Mouse (Mus musculus) megakaryocyte-erythroid progenitor cell, adult 5-6 weeks (primary cell): ENCODE measurements around the gene Scn2b. TPM values are rescaled to one million over a fixed set of nuclear protein-coding genes. Genes with fewer than 3 reads are reported as not detected.
A peak's percentile ranks its signal among the peaks of the same experiment; 100 is the strongest.

ENCODE experiments used
- ATAC-seq: replicated peaks from 2 replicates; pipeline ENCODE4 v1.8.0; 2016; ENCODE audit warnings: mild to moderate bottlenecking, inconsistent platforms; ENCODE audit not compliant: severe bottlenecking, poor library complexity, low FRiP score, low TSS enrichment
- total RNA-seq, 2 experiments: library from RNA; stranded (forward) in 1 of 2; stranded (reverse) in 1 of 2; fragments of 200-1000, 215-1000 nt in 1 of 2; fragments of >200 nt in 1 of 2; fragmentation: Nextera tagmentation in 1 of 2; gene quantifications; 2 replicates each; pipeline ENCODE4 v1.2.3; 2014 to 2017

Scn2b gene
- total RNA-seq, 2 experiments from 2014 or later: not detected

DNA sequence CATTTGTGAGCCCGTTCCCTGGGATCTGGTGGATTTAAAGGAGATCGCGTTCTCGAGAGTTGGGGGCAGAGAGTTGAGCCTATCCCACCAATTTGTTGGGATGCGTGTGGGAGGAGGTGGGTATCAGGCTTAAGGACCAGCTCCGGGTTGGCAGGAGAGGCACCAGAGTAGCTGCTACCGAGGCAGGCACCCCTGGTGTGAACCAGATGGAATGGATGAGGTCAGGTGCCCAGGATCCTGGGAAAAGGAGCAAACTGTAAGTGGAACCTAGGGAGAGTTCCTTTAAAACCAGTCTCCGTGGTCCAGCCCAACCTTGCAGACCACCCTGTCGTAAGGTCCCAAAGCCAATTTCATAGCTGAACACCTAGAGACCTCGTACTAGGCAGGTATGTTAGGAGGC, 970 bp downstream of the Scn2b start:
- ATAC-seq: no peak

DNA sequence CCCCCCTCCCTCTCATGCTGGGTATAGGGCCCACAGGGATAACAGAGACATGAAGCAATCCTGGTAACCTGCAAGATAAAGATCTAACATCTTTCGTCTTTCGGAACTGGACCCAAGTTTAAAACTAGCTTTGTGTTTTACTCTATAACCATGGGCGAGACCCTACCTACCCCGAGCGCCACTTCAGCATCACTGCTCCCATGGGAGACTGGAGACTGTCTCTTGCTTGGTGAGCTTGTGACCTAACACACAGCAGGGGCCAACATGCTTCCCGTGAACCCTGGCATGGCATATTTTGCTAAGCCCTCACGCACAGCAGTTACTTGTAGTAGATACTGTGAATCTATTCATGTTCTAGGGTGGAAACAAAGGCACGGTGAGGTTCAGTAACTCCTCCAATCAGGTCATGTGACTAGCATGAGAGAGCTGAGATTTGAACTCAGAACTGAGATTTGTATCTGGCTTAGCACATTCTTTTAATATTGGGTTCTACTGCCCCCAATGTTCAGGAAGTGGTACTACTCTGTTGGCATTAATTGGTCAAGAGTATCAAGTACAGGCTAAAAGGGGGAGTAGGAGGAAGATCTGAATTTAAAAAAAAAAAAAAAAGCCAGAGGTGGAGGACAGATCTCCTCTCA, 1.9 kb downstream of the Scn2b start:
- ATAC-seq: no peak

DNA sequence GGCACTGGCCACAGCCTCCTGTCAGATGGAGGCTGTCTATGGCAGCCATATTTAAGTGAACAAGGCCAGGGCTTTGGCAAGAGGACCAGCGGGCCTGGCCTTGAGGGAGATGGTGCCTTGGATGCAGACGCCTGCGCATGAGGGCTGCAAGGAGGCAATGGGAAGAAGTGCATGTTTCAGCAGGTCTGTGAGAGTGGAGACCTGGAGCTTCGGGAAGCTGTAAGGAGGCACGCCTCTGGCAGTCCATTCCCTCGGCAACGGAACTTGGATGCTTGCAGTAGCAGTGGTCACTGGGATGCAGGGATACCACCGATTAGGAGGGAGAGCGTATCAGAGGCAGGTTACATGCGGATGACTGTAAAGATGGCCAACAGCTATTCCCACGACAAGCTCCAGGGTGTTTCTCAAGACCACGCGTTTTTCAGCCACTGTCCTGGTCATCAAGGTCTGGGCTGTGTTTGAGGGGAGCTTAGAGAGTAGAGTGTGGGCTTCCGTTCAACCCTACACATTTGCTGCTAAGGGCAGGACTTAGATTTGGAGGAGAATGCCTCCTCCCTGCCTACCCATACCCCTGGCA, 2.5 kb downstream of the Scn2b start:
- no peak for ATAC-seq

DNA sequence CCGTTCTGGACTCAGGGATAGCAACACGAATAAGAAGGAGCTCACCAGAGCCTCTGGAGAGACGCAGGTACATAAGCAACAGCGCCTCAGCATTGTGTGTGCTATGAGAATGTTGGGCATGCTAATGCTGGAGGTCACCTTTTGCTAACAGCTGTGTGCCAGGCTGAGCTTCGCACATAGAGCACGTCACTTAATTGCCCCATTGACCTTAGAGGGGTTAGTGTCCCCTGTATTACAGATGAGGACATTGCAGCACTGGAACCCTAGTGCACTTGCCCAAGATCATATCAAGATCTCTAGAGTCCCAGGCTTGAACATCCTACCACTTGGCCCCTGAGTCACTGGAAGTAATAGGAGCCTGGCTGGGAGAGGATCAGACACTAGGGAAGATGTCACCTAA, 3.0 kb downstream of the Scn2b start:
- no peak for ATAC-seq

DNA sequence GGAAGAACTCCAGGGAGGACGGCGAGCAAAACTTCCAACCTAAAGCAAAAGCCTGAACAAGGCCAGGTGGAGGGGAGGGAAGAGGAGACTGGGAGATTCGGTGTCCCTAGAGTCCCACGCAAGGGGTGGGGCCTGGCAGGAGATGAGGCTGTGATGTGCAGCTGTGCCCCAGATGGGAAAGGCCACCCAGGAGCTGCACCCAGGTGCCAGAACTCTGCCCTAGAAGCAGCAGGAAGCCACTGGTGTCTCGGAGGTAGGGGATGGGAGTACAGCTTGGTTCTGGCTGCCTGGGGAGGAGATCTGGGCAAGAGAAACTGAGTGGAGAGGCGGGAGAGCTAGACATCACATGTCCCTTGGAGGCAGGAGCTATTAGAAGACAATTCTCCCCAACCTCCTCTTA, 3.4 kb downstream of the Scn2b start:
- ATAC-seq: no peak

DNA sequence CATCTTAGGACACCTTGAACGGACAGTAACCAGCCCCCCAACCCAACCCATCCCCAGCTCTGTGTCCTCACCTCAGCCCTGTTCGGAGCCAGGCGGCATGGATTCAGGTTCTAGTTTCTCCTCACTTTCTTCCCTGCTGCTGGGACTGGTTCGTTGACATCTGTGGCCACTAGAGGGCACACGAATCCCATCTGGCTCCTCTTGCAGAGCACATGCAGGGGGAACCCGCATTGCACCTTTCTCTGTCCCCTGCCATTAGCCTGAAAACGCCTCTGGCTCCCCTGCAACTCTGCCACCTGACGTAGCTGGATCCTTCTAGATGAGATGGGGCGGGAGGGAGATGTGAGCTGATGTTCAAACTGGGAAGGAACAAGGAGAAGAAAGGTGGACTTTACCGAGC, 4.2 kb downstream of the Scn2b start:
- peak; percentile 74 for ATAC-seq

DNA sequence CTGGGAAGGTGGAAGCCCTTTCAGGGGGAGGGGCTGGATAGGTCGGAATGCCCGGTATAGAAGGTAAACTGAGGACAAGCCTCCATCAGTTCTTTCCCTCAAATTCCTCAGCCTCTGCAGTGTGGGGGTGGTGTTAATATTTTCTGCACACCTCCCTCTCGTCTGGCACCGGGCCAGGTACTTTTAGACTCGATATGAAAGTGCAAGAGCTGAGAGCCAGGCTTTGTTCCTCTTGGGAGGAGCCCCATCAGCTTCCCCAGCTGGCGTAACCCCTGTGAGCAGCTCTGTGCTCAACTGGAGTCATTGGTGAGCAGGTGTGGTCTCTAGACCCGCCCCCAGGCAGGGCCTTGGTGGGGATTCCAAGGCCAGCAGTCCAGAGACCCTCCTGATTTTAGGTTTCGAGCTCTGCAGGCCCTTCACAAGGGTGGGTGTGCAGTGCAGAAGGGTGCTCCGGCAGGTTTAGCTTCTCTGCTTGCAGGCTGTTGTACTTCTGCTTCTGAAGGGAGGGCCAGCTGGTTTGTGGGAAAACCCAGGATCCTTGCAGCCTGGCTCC, 4.7 kb downstream of the Scn2b start:
- ATAC-seq: no peak

DNA sequence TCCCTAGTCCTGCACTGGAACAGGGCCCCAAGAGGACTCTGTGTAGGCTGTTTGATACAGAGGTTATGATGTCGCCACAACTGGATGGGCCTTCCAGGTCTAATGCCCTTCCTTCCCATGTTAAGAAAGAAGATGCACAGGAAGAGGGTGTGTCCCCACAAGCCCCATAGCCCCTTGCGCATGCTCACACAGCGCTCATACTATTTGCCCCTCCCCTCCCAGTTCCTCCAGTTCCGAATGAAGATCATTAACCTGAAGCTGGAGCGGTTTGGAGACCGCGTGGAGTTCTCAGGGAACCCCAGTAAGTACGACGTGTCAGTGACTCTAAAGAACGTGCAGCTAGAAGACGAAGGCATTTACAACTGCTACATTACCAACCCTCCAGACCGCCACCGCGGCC, 7.6 kb downstream of the Scn2b start:
- no peak for ATAC-seq

DNA sequence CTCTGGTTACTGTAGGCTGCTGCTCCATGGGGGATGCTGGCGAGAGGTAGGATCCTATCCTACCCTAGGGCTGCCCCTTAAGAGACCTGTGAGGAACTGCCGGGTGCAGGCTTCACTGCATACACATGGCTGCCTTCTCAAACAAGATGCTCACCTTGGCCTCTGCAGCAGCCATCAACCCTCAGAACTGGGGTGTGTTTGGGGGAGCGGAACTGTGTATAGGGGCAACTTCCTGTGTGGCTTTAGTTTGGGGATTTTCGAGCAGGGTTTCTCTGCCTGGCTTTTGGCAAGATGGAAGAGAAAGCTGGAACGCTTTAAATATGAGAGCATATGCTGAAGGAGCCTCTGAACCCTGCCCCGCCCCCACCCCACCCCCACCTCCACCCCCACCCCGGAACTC, 9.4 kb downstream of the Scn2b start:
- no peak for ATAC-seq

DNA sequence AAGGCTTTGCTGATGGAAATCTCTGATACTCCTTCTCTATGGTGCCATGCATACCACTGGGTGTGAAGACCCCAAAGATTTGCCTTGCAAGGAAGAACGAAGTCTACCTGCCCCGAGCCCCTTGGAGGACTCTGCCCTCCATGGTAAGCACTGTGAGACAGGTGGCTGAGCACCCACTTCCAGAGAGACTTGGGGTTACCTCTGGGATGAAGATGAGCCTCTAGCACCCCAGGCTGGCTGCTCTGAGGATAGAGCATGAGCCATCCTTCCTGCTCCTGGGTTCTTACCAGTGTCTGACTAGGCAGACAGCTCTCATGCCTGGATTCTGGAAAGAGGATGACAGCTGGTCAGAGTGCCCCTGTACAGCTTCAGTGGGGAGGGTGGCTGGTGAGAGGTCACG, 12.5 kb downstream of the Scn2b start:
- ATAC-seq: no peak

DNA sequence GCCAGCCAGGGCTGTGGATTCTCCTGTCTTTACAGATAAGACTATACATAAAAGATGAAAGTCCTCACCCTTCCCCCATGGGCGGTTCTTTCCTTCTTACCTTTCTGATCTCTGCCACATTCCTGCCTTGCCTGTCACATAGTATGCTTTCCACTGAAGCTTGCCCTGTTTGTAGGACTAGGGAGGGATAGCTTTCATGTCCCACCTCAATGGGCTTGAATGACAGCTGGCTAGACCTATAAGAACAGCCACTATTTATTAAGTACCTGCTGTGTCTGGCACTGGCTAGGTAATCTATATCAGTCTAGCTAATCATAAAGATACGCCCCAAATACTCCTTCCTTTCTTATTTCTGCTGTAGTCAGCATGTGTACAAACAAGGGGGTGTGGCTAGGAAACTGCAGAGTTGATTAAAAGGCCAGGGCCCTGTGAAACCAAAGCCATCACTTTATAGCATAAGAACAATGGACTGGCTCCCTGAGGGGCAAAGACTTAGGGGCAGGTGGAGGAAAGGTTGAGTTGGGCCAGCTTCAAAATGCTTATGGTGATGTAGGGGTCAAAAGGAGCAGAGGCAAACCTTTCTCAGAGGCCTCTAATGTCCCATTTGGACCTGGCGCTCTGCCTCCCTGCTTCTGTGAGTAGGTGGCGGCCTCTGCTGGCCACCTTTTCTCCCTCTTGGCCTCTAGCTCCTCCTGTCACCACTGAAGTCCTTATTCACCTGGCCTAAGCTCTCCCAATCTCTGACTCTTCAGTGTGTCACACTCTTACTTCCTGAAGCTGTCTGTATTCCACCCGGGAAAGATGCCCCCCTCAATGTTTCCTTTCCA, 16.1 kb downstream of the Scn2b start:
- 0 out of 2 replicates have a peak, but pooled peaks have one; percentile 43 for ATAC-seq

DNA sequence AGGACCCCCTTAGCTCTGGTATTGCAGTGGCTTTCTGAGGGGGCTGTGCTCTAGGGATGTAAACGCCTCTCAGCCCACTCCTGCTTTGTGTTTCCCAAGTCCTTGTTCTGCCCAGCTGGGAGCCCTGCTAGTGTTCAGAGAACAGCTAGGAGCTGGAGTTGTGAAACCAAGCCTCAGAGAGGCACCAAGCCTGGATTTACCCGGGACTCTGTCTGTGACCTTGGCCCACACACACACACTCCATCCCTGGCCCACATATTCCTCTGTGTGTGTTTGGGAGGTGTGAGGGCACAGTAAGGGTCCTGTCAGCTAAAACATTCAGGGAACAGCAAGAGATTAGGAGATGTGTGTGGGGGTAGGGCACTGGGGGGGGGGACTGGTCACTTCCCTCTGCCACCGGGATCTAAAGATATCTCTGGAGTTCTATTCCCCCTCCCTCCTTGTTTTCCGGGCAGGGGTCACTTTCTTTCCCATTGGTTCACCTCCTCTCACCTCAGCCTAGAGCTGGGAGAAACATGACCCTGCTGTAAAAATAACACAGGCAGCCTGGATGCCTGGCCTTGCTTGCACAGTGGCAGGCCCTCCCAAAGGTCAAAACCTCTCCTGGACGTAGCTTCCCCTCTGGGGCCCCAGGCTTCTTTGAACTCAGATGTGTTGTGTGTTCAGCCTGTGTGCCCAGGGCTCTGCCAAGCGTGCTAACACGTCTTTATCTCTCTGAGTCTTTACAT, 19.0 kb downstream of the Scn2b start:
- no peak for ATAC-seq

DNA sequence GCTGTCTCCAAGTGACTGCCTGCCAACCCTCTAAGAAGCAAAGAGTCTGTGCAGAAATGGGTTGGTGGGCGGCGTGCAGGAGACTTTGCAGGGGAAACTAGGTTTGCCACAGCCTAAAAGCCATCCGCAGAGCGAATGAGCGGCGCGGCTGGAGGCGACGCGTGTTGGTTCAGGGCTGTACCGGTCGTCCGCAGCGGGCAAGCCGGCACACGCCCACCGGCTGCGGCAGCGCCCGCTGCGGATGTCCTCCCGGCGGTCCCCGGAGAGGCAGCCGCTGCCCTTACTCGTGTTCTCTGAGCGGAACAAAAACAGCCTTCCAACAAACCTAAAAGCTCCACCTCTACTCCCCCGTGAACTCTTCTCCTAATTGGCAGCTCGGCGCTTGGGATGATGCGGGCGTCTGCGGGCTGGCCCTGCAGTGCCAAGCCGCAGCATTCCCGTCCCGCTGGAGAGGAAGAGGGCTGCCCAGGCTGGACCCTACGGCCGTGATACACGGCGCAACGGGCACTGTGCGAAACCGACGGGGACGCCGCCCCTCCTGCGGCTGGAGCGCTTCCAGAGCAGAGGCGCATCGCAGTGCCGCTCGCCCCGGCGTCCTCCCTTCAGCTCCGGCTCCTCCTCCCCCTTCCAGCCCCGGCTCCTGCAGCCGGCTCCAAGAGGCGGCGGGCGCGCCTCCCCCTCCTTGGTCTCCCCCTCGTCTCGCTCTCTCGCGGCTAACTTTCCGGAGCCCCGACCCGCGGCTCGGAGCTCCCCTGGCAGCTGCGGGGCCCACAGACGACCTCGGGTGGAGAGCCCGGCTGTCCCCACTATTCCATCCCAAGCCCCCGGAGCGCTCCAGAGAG, 20.8 kb downstream of the Scn2b start, which contains the start of gene Scn4b:
TSS of gene Scn4b (plus strand) at position 205 of the 842 bp plus-strand sequence.
- ATAC-seq: no peak

DNA sequence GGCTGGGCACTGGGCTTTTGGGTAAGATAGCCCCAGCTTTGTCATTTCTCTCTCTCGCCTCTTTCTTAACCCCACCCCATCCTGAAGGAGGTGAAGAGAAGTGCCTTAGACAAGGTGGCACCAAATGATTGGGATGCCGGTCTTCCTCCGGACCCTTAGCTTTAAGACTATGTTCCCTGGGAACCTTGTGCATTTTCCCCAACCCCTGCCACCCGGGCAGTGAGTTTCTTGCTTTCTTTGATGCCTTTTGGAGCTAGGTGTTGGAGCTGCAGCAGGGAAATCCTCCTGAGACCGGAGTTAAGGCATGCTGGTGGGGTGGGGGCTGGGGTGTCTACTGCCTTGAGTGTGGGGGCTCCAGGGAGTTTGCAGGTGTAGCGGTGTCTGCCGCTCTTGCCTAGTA, 21.5 kb downstream of the Scn2b start:
- no peak for ATAC-seq

DNA sequence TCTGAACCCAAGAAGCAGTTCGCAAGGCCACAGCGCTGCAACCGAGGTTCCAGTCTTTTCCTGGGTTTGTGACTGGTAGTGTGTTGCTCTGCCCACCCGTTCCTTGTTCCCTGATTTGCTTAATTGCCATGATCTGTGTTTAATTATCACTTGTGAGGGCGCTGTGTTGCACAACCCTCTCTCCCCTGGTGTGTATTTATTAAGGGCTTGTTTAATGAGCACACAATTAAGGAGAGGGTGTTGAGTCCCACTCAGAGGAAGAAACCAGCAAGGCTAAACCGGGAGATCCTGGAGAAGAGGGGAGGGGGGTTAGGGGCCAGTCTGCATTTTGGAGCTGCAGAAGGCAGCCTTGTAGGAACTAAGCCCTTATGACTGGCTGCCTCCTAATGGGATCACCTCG, 23.4 kb downstream of the Scn2b start:
- no peak for ATAC-seq

DNA sequence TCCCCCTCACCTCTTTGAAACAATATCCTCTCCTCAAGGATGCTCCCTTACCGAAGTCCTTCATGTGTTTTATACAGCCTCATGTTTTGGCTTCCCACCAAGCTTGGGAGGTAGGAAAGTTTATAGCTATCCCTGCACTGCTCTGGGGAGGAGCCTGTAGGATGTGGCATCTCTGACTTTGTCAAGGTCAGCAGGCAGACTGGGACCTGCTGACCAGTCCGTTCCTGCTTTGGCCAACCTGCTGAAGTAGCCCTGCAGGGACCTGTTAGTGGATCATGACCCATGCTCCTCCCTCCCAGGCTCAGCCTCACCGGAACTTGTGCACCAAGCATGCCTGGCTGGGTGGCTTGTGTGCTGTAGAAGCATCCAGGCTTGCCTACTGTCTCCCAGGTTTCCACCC, 25.1 kb downstream of the Scn2b start:
- ATAC-seq: no peak

DNA sequence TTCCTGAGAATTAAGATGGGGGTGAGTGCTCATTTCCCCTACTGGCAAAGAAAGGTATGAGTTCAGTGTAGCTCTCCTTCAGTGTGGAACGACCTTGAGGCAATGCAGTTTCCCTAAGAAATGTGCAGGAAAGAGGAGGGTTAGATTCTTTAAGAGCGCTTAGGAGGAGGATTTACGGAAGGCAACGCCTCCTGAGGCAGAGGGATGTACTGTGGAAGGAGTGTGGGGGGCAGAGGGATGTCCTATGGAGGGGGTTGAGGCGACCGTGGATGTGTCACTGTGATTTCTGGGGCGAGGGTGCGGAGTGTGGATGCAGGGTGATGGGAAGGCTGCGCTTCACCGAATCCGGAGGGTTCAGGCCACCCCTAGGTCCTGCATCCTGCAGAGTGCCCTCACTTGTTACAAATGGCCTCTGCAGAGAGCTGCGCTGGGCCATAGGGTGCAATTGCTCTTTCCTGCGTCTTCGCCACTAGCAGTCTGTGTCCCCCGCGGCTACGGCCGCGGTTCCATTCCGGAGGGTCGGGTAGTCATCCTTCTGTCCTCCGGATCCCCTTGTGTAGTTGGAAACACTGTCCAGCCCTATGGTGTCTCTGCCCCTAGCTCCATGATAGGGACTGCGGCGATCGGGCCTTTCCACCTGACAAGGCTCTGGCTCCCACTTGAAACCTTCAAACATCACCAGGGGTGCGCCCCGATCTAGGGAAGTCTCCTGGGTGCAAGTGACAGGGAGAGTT, 28.1 kb downstream of the Scn2b start:
- ATAC-seq: no peak

DNA sequence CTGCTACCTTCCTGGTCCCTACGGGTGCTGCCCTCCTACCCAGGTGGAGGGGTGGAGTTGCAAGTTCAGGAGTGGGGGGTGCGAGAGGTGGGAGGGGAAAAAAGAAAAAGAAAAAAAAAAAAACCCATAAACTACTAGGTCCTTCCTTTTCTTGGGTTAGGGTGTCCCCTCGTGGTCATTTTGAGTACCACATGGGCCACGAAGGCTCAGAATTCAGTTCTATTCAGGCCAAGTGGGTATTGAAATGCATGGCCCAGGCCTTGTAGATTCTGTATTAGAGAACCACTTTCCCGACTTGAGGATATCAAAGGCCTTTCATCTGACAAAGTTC, 28.6 kb downstream of the Scn2b start:
- ATAC-seq: peak; percentile 60
